21 mouse cellular contexts compared by ENCODE assay signal in the genomic region with DNA sequence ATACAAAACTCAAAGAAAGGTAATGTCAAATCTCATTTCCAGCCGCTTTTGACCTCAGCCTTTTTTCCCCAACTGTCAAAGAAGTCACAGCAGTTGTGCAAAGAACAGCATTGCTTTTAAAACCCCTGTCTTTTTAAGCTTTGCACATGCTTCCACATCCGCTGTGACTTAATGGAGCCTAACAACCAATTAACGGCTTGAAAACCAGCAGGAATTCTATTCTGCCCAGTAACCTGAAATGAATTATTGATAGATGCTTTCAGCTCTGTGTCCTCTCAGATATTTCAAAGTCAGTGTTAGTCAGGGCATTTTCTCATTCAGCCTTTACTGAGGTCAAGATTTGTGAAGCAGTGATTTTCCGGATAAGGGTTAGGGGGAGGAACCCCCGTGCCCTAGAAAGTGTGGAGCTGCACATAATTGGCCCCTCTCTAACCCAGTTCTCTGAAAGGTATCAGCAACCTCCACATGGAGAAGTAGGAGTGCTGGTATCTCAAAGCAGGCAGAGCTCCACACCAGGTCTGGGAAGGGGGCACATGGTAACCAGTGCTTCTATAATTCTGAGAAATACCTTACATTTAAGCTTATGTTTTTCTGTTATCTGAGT.
DNase-seq lines count a peak whose midpoint lies in the region; ATAC-seq and TF ChIP-seq lines count a peak whose summit lies in the region.
"Had no signal": no experiment of that assay in that cellular context is flagged by ENCODE, and none has a peak within 500 bp of the region (broad histone marks: within the 10 kb centered on the region; RNA-seq: fewer than 3 reads in every experiment).

No protein-coding gene starts in this region.

- 7% methylated on average over 5 of the region's 5 CpGs for WGBS in forebrain, embryonic 14.5 days
- 17% methylated on average over 5 of the region's 5 CpGs for WGBS in forebrain, embryonic 12.5 days
- WGBS in kidney, embryonic 16.5 days: 32% methylated on average over 5 of the region's 5 CpGs
- 27% methylated on average over 5 of the region's 5 CpGs for WGBS in hindbrain, postnatal 0 days
- 17% methylated on average over 5 of the region's 5 CpGs for WGBS in neural tube, embryonic 14.5 days

- H3K27ac ChIP-seq in forebrain, embryonic 14.5 days (ENCODE audit: low read depth, low read length): no peak overlapping the region
- no peak overlapping the region for H3K27ac ChIP-seq in forebrain, embryonic 12.5 days
- H3K27ac ChIP-seq in kidney, embryonic 16.5 days (ENCODE audit: low read length): no peak overlapping the region
- H3K27ac ChIP-seq in hindbrain, postnatal 0 days: no peak overlapping the region
- no peak overlapping the region for H3K27ac ChIP-seq in neural tube, embryonic 14.5 days (ENCODE audit: low read depth, low read length)
- H3K27ac ChIP-seq: embryonic facial prominence, embryonic 15.5 days; heart, adult 2 months; layer of hippocampus, adult 2 months; left cerebral cortex, adult 2 months; limb, embryonic 13.5 days; liver, embryonic 15.5 days had no signal

- H3K4me2 ChIP-seq in forebrain, embryonic 14.5 days (ENCODE audit: low read length): no peak overlapping the region
- H3K4me2 ChIP-seq in forebrain, embryonic 12.5 days: no peak overlapping the region
- H3K4me2 ChIP-seq in kidney, embryonic 16.5 days (replicated peaks; ENCODE audit: low read depth, low read length): no peak overlapping the region
- 0 out of 2 replicates have a peak overlapping the region, but pooled peaks have one; percentile 3 for H3K4me2 ChIP-seq in hindbrain, postnatal 0 days (ENCODE audit: low read depth, low read length)
- H3K4me2 ChIP-seq in neural tube, embryonic 14.5 days (ENCODE audit: low read depth, low read length): peak overlapping the region; percentile 8; the same call in 1 of the 2 replicates
- H3K4me2 ChIP-seq: embryonic facial prominence, embryonic 15.5 days; limb, embryonic 13.5 days; liver, embryonic 15.5 days had no signal

- H3K9ac ChIP-seq in forebrain, embryonic 14.5 days (ENCODE audit: low read length): no peak overlapping the region
- H3K9ac ChIP-seq in forebrain, embryonic 12.5 days: no peak overlapping the region
- H3K9ac ChIP-seq in kidney, embryonic 16.5 days (replicated peaks; ENCODE audit: low read length): no peak overlapping the region
- H3K9ac ChIP-seq in hindbrain, postnatal 0 days (replicated peaks; ENCODE audit: low read length): no peak overlapping the region
- H3K9ac ChIP-seq in neural tube, embryonic 14.5 days (replicated peaks; ENCODE audit: low read depth, low read length): no peak overlapping the region
- H3K9ac ChIP-seq: embryonic facial prominence, embryonic 15.5 days; limb, embryonic 13.5 days; liver, embryonic 15.5 days had no signal

- ATAC-seq in forebrain, embryonic 14.5 days: peak; percentile 72
- no peak for ATAC-seq in forebrain, embryonic 12.5 days (ENCODE audit: low FRiP score)
- 0 out of 2 replicates have a peak, but pooled peaks have one; percentile 65 for ATAC-seq in kidney, embryonic 16.5 days (ENCODE audit: low FRiP score, low TSS enrichment)
- 0 out of 2 replicates have a peak, but pooled peaks have one; percentile 45 for ATAC-seq in hindbrain, postnatal 0 days
- no peak for ATAC-seq in neural tube, embryonic 14.5 days (ENCODE audit: low read depth)
- ATAC-seq: intestine, embryonic 16.5 days; Patski had no signal

- no peaks in the 10 kb centered on the region for H3K36me3 ChIP-seq in forebrain, embryonic 14.5 days (ENCODE audit: control insufficient read depth, insufficient read depth, low read length)
- H3K36me3 ChIP-seq in forebrain, embryonic 12.5 days (replicated peaks): no peaks in the 10 kb centered on the region
- H3K36me3 ChIP-seq in kidney, embryonic 16.5 days (ENCODE audit: insufficient read depth, low read length): no peaks in the 10 kb centered on the region
- H3K36me3 ChIP-seq in hindbrain, postnatal 0 days (ENCODE audit: insufficient read depth, low read length): no peaks in the 10 kb centered on the region
- no peaks in the 10 kb centered on the region for H3K36me3 ChIP-seq in neural tube, embryonic 14.5 days (ENCODE audit: control insufficient read depth, insufficient read depth, low read length)
- H3K36me3 ChIP-seq: embryonic facial prominence, embryonic 15.5 days; limb, embryonic 13.5 days; liver, embryonic 15.5 days had no signal

- H3K9me3 ChIP-seq in forebrain, embryonic 14.5 days (replicated peaks; ENCODE audit: control insufficient read depth, low read length): no peaks in the 10 kb centered on the region
- no peaks in the 10 kb centered on the region for H3K9me3 ChIP-seq in forebrain, embryonic 12.5 days
- H3K9me3 ChIP-seq in kidney, embryonic 16.5 days (ENCODE audit: low read length): no peaks in the 10 kb centered on the region; the same call in 1 of the 2 replicates
- 0 out of 2 replicates have a peak, but pooled peaks cover 2% of the 10 kb centered on the region for H3K9me3 ChIP-seq in hindbrain, postnatal 0 days (ENCODE audit: low read length)
- H3K9me3 ChIP-seq in neural tube, embryonic 14.5 days (ENCODE audit: control insufficient read depth, low read length): no peaks in the 10 kb centered on the region
- H3K9me3 ChIP-seq: embryonic facial prominence, embryonic 15.5 days; liver, embryonic 15.5 days had no signal

- no peak for TF ChIP-seq CTCF in hindbrain, postnatal 0 days (IDR thresholded peaks at IDR 0.05; ENCODE audit: low read depth)

- H3K4me1 ChIP-seq in forebrain, embryonic 14.5 days (ENCODE audit: control insufficient read depth, insufficient read depth, low read length): no peaks in the 10 kb centered on the region
- peaks cover 6% of the 10 kb centered on the region for H3K4me1 ChIP-seq in forebrain, embryonic 12.5 days
- H3K4me1 ChIP-seq in kidney, embryonic 16.5 days (ENCODE audit: insufficient read depth, low read length): no peaks in the 10 kb centered on the region
- no peaks in the 10 kb centered on the region for H3K4me1 ChIP-seq in hindbrain, postnatal 0 days (ENCODE audit: insufficient read depth, low read length)
- H3K4me1 ChIP-seq in neural tube, embryonic 14.5 days (ENCODE audit: control insufficient read depth, insufficient read depth, low read length): no peaks in the 10 kb centered on the region
- H3K4me1 ChIP-seq: embryonic facial prominence, embryonic 15.5 days; liver, embryonic 15.5 days; megakaryocyte, embryonic 14.5 days had no signal

- H3K27me3 ChIP-seq in forebrain, embryonic 14.5 days (replicated peaks; ENCODE audit: control insufficient read depth, insufficient read depth, low read length): no peaks in the 10 kb centered on the region
- H3K27me3 ChIP-seq in forebrain, embryonic 12.5 days: no peaks in the 10 kb centered on the region
- H3K27me3 ChIP-seq in kidney, embryonic 16.5 days (ENCODE audit: insufficient read depth, low read length): no peaks in the 10 kb centered on the region
- no peaks in the 10 kb centered on the region for H3K27me3 ChIP-seq in hindbrain, postnatal 0 days (ENCODE audit: insufficient read depth, low read length)
- H3K27me3 ChIP-seq in neural tube, embryonic 14.5 days (ENCODE audit: control insufficient read depth, insufficient read depth, low read length): no peaks in the 10 kb centered on the region
- H3K27me3 ChIP-seq: embryonic facial prominence, embryonic 15.5 days; limb, embryonic 13.5 days; liver, embryonic 15.5 days; megakaryocyte, embryonic 14.5 days had no signal

- H3K4me3 ChIP-seq in forebrain, embryonic 14.5 days (ENCODE audit: low read depth, low read length): no peak overlapping the region
- H3K4me3 ChIP-seq in forebrain, embryonic 12.5 days (replicated peaks): no peak overlapping the region
- H3K4me3 ChIP-seq in kidney, embryonic 16.5 days (ENCODE audit: low read length): no peak overlapping the region
- H3K4me3 ChIP-seq in hindbrain, postnatal 0 days (ENCODE audit: low read length): no peak overlapping the region
- no peak overlapping the region for H3K4me3 ChIP-seq in neural tube, embryonic 14.5 days (ENCODE audit: low read depth, low read length)
- H3K4me3 ChIP-seq: embryonic facial prominence, embryonic 15.5 days; heart, adult 2 months; layer of hippocampus, adult 2 months; left cerebral cortex, adult 2 months; limb, embryonic 13.5 days; liver, embryonic 15.5 days; megakaryocyte, embryonic 14.5 days had no signal

- DNase-seq in forebrain, embryonic 14.5 days (ENCODE audit: low spot score): peak; percentile 67
- DNase-seq in kidney, adult 11 months: no peak
- DNase-seq in hindbrain, postnatal 0 days (ENCODE audit: low spot score): peak; percentile 23
- DNase-seq in urinary bladder, postnatal 25 days (ENCODE audit: low spot score): no peak
- DNase-seq: cerebellum, adult 11-12 months; gastrocnemius, postnatal 10 days; heart, adult 2 months; lung, postnatal 10 days; spleen, adult 18-20 months; thymus, postnatal 14 days had no signal

Comparison
In these comparisons a context has a peak if more than half of its experiments do, and no peak if none do; other contexts are left out.
1. ATAC-seq: peak in forebrain, embryonic 14.5 days (single experiment), kidney, embryonic 16.5 days (single experiment) and hindbrain, postnatal 0 days (single experiment); none in forebrain, embryonic 12.5 days (single experiment) and neural tube, embryonic 14.5 days (single experiment).
2. DNase-seq: peak in forebrain, embryonic 14.5 days (single experiment) and hindbrain, postnatal 0 days (single experiment); none in kidney, adult 11 months (single experiment) and urinary bladder, postnatal 25 days (single experiment).
3. H3K4me2 ChIP-seq: peak in hindbrain, postnatal 0 days (single experiment) and neural tube, embryonic 14.5 days (single experiment); none in forebrain, embryonic 14.5 days (single experiment), forebrain, embryonic 12.5 days (single experiment) and kidney, embryonic 16.5 days (single experiment).